8 mouse cellular contexts compared by ENCODE assay signal in genomic region chr1:52726371-52727055, GRCm38 (mm10). TPM values are rescaled to one million over a fixed set of nuclear protein-coding genes. Genes with fewer than 3 reads are reported as not detected.
DNase-seq lines count a peak whose midpoint lies in the region; ATAC-seq and TF ChIP-seq lines count a peak whose summit lies in the region.

No protein-coding gene starts in this region.

- TF ChIP-seq CTCF in heart, postnatal 0 days (IDR thresholded peaks at IDR 0.05; ENCODE audit: low read depth): no peak

- H3K9me3 ChIP-seq in forebrain, embryonic 14.5 days (replicated peaks; ENCODE audit: control insufficient read depth, low read length): no peaks in the 10 kb centered on the region
- H3K9me3 ChIP-seq in heart, postnatal 0 days (replicated peaks; ENCODE audit: control insufficient read depth, low read length): no peaks in the 10 kb centered on the region
- H3K9me3 ChIP-seq in liver, embryonic 15.5 days (replicated peaks): no peaks in the 10 kb centered on the region
- no peaks in the 10 kb centered on the region for H3K9me3 ChIP-seq in stomach, embryonic 15.5 days

- H3K4me2 ChIP-seq in forebrain, embryonic 14.5 days (ENCODE audit: low read length): peak overlapping the region; percentile 79
- peak overlapping the region; percentile 93 for H3K4me2 ChIP-seq in heart, postnatal 0 days (ENCODE audit: low read depth, low read length)
- peak overlapping the region; percentile 78 for H3K4me2 ChIP-seq in liver, embryonic 15.5 days
- peak overlapping the region; percentile 95 for H3K4me2 ChIP-seq in stomach, embryonic 15.5 days

- peak; percentile 46 to 52 for DNase-seq in CD8-positive naive resting alpha-beta T cell, adult 2 months (ENCODE audit: low read depth in 2 of 2, low spot score in 2 of 2)
- DNase-seq in brain, embryonic 18.5 days (ENCODE audit: low read depth, low spot score): peak; percentile 22
- peak; percentile 71 for DNase-seq in forebrain, embryonic 14.5 days (ENCODE audit: low spot score)
- no peak for DNase-seq in heart, postnatal 0 days (ENCODE audit: low spot score)
- DNase-seq in kidney, postnatal 14 days: peak; percentile 56
- DNase-seq in neural tube, embryonic 10.5 days (ENCODE audit: extremely low spot score, low spot score): peak; percentile 61

- no peaks in the 10 kb centered on the region for H3K4me1 ChIP-seq in forebrain, embryonic 14.5 days (ENCODE audit: control insufficient read depth, insufficient read depth, low read length)
- peaks cover 4% of the 10 kb centered on the region; the same call in 1 of the 2 replicates for H3K4me1 ChIP-seq in heart, postnatal 0 days (ENCODE audit: control insufficient read depth, insufficient read depth)
- H3K4me1 ChIP-seq in liver, embryonic 15.5 days (replicated peaks): 0 out of 2 replicates have a peak, but pooled peaks cover 10% of the 10 kb centered on the region
- no peaks in the 10 kb centered on the region for H3K4me1 ChIP-seq in stomach, embryonic 15.5 days

- H3K9ac ChIP-seq in forebrain, embryonic 14.5 days (ENCODE audit: low read length): peak overlapping the region; percentile 93
- H3K9ac ChIP-seq in heart, postnatal 0 days (replicated peaks; ENCODE audit: low read depth, low read length): peak overlapping the region; percentile 70
- peak overlapping the region; percentile 49 for H3K9ac ChIP-seq in liver, embryonic 15.5 days
- H3K9ac ChIP-seq in stomach, embryonic 15.5 days: peak overlapping the region; percentile 50

- no peak for TF ChIP-seq EP300 in heart, postnatal 0 days (IDR thresholded peaks at IDR 0.05; ENCODE audit: low read depth)

- peak; percentile 81 for ATAC-seq in forebrain, embryonic 14.5 days
- ATAC-seq in heart, postnatal 0 days (ENCODE audit: insufficient read depth, low read depth): peak; percentile 54
- peak; percentile 42; the same call in 1 of the 2 replicates for ATAC-seq in liver, embryonic 15.5 days (ENCODE audit: insufficient read depth)
- ATAC-seq in stomach, embryonic 15.5 days (ENCODE audit: insufficient read depth, low FRiP score, low read depth): peak; percentile 74

- H3K27ac ChIP-seq in forebrain, embryonic 14.5 days (ENCODE audit: low read depth, low read length): peak overlapping the region; percentile 88
- H3K27ac ChIP-seq in heart, postnatal 0 days (ENCODE audit: low read depth): peak overlapping the region; percentile 36; the same call in 1 of the 2 replicates
- no peak overlapping the region for H3K27ac ChIP-seq in liver, embryonic 15.5 days (replicated peaks)
- H3K27ac ChIP-seq in stomach, embryonic 15.5 days: peak overlapping the region; percentile 77

- under 1% methylated on average over 50 of the region's 56 CpGs for WGBS in forebrain, embryonic 14.5 days
- WGBS in heart, postnatal 0 days: 2% methylated on average over 52 of the region's 56 CpGs
- 2% methylated on average over 56 of the region's 56 CpGs for WGBS in liver, embryonic 15.5 days (ENCODE audit: insufficient replicate concordance)
- under 1% methylated on average over 50 of the region's 56 CpGs for WGBS in stomach, embryonic 15.5 days

- H3K4me3 ChIP-seq in forebrain, embryonic 14.5 days (ENCODE audit: low read depth, low read length): peak overlapping the region; percentile 76
- H3K4me3 ChIP-seq in heart, postnatal 0 days (ENCODE audit: low read depth, low read length): peak overlapping the region; percentile 94
- H3K4me3 ChIP-seq in liver, embryonic 15.5 days (replicated peaks): peak overlapping the region; percentile 63
- H3K4me3 ChIP-seq in stomach, embryonic 15.5 days (replicated peaks): peak overlapping the region; percentile 86

- H3K27me3 ChIP-seq in forebrain, embryonic 14.5 days (replicated peaks; ENCODE audit: control insufficient read depth, insufficient read depth, low read length): no peaks in the 10 kb centered on the region
- no peaks in the 10 kb centered on the region for H3K27me3 ChIP-seq in heart, postnatal 0 days (ENCODE audit: control insufficient read depth, insufficient read depth, low read length)
- peaks cover 27% of the 10 kb centered on the region for H3K27me3 ChIP-seq in liver, embryonic 15.5 days
- H3K27me3 ChIP-seq in stomach, embryonic 15.5 days (replicated peaks): 0 out of 2 replicates have a peak, but pooled peaks cover 2% of the 10 kb centered on the region

- no peaks in the 10 kb centered on the region for H3K36me3 ChIP-seq in forebrain, embryonic 14.5 days (ENCODE audit: control insufficient read depth, insufficient read depth, low read length)
- no peaks in the 10 kb centered on the region for H3K36me3 ChIP-seq in heart, postnatal 0 days (replicated peaks; ENCODE audit: control insufficient read depth, insufficient read depth, low read length)
- no peaks in the 10 kb centered on the region for H3K36me3 ChIP-seq in liver, embryonic 15.5 days (replicated peaks)
- no peaks in the 10 kb centered on the region for H3K36me3 ChIP-seq in stomach, embryonic 15.5 days

RNA-seq across cellular contexts. Expression of gene Mfsd6, which starts 0.7 kb away (rescaled TPM):
- 4.3 and 7.2 TPM in 2 replicates for polyA plus RNA-seq in forebrain, embryonic 14.5 days (2014; fragmentation: Nextera tagmentation; extraction: Ambion mirVana)
- 9.7 and 10.7 TPM in 2 replicates for total RNA-seq in heart, postnatal 0 days (2014; rRNA removed; ENCODE audit: low replicate concordance)
- 1.7 and 2.0 TPM in 2 replicates for polyA plus RNA-seq in heart, postnatal 0 days (2015; fragmentation: Nextera tagmentation; extraction: Ambion mirVana)
- polyA plus RNA-seq in liver, embryonic 15.5 days (2015; fragmentation: Nextera tagmentation; extraction: Ambion mirVana): 0.51 and 0.67 TPM in 2 replicates
- polyA plus RNA-seq in stomach, embryonic 15.5 days (2015; fragmentation: Nextera tagmentation; extraction: Ambion mirVana): 4.0 and 5.0 TPM in 2 replicates
